Mouse (Mus musculus) layer of hippocampus, adult 9-11 months (tissue): ENCODE results near the gene Syt3.
A peak's percentile ranks its signal among the peaks of the same experiment; 100 is the strongest.

Experiments used
- DNase-seq: peaks from one replicate; pipeline ENCODE4 v3.0.0; 2022

The Syt3 gene

DNA sequence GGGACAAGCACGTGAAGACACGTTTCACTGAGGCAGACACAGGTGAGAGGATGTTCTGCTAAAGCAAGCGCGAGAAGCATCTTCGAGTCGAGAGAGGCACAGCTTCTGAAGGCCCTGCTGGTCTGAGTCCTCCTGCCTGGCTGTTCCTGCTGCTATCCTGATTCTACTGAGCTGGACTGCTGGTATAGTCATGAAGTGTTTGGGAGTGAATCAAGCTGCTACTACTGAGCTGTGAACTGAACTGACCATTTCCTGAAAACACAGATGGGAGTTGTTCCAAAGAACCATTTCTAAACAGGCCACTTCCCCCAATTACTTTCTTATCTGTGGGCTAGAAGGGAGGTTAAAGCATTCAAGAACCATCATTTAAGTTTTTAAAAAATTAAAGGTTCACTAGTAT is 29.4 kb downstream of the Syt3 start:
- no peak for DNase-seq

DNA sequence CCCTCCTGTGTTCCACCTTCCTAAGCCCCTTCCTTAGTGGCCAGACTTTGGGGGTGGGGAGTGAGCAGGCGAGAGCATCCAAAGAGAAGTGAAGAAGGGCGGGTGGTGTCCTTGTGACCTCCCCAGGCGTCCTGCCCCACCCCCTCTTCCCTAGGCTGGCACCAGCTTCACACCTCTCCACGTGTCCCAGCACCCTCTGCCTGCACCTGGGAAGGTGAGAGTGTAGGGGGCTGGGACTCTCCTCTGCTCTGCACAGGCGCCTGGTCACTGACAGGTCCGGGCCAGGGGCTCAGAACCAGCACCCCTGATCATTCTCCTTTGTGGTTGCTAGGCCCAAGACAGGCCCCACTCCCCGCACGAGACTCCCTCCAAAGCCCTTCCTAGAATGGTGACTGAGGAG is 43.8 kb downstream of the Syt3 start:
- DNase-seq: no peak

DNA sequence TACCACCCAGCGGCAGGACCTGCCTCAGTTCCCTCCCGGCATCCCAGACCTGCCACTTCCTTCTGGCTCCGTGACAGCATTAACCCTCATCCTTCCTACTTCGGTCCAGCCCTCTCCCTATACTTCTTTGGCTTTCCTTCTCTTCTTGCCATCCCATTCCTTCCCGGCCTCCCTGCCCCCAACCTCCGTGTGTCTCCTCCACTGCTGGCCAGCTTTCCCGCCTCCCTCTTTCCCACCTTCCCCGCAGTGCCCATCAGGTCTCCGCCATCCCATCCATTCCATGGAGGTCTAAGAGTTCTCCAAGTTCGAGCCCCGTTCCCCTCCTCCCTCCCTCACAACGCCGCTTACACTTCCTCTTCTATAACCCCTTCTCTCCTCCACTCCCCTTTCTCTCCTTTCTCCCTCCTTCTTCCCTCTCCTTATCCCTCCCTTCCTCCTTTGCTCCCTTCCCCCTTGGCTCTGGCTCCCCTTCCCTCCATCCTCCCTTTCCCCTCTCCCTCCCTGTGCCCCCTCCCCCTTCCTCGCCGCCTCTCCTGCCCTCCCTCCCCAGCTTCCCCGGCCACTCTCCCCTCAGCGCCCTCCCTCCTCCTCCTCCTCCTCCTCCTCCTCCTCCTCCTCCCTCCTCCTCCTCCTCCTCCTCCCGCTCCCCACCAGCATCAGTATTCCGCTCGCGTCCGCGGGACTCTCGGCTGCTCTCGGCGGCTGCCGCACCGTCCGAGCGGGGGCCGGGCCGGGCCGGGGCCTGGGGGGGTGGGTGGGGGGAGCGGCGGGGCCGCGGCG is 44.5 kb downstream of the Syt3 start:
- DNase-seq: no peak

DNA sequence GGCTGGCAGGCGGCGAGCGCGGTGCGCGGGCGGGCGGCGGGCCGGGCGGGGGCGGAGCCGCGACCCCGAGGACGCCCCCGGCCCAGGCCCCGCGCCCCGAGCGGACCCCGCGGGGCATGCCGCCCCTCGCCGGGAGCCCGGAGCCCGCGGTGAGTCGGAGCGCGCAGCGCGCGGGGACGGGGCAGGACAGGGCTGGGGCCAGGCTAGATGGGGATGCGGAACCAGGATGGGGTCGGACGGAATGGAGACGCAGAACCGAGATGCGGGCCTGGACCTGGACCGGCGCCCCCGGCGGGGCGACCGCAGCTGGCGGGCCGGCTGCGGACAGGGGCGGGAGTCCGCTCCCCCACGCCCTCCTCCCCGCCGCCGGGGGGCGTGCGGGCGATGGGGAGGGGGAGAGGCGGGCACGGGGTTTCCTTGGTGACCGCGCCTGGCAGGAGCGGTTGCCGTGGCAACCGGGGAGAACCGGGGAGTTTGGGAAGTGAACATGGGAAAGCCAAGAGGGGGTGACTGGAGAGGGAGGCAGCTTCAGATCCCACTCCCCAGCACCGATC is 45.1 kb downstream of the Syt3 start, which contains the start of gene Lrrc4b:
Gene Lrrc4b, plus strand, starts transcription at position 51 of the 554 bp plus-strand sequence.
- peak; percentile 87 for DNase-seq

DNA sequence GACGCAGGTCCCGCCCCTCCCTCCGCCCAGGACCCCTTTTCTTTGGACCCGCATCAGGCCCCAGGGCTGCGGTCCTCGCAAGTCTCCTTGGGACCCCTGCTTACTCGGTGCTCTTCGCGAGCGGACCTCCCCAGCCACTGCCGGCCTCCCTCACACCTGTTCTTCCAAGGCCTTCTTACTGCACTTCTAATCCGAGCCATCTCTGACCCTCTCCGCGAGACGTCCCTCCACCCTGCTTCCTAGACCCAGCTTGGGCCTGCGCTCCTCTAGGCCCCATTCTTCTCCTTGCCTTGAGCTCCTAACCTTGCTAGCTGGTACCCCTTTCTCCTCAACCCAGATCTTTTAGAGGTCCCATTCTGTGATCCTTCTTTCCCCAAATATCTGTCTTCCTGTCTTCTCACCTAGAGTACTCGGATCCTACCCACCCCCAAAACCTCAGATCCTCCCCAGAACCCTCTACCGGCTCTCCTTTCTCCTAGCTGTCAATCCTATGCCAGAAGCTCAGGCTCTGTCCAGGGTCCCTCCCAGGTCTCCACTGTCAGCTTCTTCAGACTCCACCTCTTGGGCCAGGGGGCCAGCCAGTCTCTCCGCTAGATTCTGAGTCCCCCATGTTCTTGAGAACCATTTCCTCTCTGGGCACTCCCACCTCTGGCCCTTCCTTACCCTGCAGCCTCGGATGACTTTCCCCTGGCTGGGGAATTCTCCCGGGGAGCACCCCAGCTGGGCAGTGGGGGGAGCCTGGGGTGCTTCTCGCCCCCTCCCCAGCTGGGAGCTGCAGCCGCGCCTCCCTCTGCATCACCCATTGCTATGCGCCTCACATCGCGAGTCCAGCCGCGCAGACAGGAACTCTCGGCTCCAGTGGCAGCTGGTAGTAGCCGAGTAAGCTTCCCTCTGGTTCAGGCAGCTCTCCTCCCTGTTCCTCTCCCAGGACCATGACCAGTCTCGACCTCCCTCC is 45.9 kb downstream of the Syt3 start:
- no peak for DNase-seq

DNA sequence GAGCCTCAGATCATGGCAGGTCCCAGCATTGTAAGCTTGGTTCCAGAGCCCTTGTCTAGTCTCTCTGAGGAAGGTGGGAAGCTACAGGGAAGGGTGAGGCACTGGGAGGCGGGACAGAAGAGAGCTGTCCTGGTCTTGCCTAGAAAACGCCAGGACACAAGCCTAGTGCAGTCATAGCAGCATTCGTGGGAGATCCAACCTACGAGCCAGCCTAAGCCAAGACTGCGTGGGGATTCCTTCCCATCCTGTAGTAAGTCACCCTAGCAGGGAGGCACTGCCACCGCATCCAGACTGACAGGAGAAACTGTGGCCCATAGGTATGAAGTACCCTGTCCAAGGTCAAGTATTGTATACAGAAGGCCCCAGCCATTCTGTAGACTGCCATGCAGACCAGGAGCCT is 48.6 kb downstream of the Syt3 start:
- no peak for DNase-seq

DNA sequence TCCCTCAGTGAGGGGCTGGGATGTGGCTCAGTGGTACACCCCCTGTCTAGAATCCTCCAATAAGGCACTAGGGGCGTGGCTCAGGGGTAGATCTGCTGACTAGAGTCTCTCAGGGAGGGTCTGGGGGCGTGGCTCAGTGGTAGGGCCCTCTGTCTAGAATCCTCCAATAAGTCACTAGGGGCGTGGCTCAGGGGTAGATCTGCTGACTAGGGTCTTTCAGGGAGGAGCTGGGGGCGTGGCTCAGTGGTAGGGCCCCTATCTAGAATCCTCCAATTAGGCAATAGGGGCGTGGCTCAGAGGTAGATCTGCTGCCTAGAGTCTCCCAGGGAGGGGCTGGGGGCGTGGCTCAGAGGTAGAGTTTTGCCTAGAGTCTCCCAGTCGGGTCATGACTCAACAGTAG is 49.5 kb downstream of the Syt3 start:
- no peak for DNase-seq

DNA sequence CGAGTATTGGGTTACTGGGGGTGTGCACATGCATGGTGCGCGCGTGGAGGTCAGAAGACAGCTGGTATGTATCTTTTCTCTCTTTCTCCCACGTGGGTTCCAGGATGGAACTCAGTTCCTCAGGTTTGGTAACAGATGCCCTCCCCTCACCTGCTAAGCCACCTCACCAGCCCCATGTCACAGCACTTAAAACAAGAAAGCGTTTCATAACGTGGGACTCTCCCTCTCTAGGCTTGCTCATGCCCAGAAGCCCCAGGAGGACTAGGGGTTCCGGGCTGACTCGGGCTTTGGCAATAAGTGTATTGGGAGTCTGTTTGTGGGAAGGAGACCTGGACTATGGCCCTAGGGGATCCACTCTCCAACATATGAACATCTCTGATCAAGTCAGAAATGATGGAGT is 50.2 kb downstream of the Syt3 start:
- DNase-seq: no peak

DNA sequence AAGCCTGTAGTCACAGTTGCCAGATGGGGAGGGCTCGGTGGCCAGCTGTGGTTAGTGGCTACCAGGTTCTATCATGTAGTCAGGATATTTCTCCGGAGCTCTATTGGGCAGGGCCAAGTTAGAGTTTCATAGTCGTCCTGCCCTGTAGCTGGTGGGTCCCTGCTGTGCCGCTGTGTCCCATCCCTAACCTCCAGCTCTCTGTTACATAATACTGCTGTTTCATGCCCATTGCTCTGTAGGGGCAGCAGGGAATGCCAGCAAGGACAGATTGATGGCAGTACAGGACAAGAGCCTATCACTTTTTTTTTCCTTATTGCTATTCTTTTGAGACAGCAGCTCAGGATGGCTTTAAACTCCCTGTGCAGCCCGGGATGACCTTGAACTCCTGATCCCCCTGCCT is 51.9 kb downstream of the Syt3 start:
- no peak for DNase-seq

DNA sequence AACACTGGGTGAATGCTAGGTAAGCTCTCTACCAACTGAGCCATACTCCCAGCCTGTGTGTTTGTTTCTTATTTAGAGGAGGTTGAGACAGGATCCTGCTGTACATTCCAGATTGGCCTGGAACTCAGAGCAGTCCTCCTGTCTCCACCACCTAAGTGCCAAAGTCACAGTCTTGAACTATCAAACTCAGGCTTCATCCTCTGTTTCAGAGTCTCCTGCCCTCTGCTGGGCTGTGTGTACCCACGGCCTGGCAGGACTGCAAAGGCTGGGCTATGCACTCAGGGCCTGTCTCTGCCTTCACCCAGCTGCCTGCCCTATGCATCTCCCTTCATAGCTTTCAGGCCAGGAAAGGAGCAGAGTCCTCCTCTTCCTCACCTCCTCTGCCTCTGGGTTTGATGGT is 52.4 kb downstream of the Syt3 start:
- DNase-seq: no peak

DNA sequence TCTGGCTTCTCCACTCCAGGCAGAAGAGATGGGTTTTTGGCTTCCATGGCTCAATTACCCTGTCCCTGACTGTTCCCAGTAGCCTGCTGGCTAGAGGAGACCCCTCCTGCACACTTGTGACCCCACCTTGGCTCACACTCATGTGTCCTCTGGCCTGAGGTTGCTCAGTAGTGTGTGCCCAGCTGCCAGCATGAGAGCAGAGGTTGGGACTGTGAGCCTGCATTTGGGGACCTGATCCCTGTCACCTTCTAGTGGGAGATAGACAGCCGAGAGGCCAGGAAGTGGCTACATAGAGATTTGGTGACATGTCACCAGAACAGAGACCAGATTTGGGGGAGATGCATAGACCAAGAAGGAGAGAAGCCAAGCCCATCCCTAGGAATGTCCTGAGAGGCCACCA is 53.3 kb downstream of the Syt3 start:
- no peak for DNase-seq

DNA sequence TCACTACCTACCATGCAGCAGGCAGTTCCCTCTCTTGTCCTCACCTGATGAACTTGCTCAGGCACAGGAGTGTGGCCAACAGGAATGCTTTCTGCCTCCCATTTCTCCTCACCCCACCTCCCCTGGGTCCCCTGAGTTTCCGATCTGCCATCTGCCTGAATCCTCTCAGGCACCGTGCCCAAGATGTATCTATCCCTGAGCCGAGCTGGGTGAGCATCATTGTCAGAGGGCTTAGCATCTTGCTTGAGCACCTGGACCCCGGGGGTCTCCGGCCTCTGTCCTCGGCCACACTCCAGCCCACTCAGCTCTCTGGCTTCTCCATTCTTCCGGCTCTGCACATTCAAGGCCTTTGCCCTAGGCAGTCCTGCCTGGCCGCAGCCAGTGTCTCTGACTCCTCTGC is 54.0 kb downstream of the Syt3 start:
- DNase-seq: no peak

DNA sequence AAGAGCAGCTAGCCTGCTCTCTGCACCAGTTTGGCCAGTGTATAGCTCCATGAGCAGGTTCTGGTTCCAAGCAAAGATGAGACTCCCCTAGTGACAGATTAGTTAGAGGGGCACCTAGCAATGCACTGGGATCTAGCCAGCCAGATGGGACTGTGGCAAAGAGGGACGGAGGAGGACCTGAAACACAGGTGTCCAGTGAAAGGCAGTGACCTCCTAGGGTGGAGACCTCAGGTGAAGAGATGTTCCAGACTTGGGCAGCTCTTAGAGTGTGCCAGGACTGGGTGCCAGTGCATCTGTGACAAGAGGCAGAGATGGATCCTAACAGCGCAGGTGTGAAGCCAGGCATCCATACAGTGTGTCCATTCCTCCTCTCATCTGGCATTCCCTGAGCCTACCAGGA is 55.8 kb downstream of the Syt3 start:
- DNase-seq: no peak

DNA sequence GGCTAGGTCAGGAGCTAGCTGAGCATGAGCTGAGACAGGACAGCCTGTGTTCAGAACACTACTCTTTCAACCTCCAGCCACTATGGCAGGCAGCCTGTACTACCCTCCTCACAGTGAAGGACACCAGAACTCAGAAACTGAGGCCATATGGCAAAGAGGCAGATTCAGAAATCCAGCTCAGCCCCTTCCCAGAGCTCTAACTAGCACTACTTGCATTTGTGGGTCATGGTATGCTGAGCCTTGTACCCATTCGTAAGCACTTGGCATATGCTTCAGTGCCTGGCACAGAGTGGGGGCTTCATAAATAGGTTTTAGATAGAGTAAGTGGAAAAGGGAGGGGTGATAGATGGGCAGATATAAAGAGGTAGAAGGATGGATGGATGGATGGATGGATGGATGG is 56.6 kb downstream of the Syt3 start:
- no peak for DNase-seq

DNA sequence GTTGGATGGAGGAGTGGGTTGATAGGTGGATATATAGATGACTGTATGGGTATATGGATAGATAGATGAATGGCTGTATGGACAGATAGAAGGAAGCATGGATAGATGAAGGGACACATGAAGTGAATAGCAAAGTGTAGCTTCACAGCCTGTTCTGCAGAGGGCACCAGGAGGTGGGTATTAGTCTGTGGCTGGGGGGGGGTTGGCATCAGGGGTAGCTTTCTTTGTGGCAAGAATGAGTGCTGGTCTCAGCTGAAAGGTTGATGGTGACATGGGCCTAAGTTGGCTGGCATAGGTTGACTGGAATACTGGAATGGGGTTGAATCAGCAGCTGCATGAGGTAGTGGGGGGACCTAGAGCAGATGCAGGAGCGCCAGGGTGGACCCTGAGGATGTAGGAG is 57.3 kb downstream of the Syt3 start:
- DNase-seq: no peak

DNA sequence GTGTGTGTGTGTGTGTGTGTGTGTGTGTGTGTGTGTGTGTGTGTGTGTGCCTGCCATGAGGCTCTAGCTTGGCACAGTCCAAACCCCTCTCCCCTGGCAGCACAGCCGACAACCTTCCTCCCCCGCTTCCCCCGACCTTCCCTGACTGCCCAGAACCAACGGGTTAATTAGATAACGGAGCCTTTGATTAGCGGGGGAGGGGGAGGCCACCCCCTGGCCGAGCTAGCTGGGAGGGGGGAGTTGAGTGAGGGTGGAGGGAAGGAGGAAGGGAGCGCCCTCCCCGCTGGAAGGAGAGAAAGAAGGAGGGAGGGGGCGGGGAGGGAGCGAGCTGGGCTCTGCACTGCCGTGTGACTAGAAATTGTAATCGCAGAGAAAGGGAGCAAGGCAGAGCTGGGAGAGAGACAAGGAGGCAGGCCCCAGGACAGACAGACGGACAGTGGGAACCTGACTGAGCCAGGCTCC is 57.8 kb downstream of the Syt3 start:
- peak; percentile 79 for DNase-seq

DNA sequence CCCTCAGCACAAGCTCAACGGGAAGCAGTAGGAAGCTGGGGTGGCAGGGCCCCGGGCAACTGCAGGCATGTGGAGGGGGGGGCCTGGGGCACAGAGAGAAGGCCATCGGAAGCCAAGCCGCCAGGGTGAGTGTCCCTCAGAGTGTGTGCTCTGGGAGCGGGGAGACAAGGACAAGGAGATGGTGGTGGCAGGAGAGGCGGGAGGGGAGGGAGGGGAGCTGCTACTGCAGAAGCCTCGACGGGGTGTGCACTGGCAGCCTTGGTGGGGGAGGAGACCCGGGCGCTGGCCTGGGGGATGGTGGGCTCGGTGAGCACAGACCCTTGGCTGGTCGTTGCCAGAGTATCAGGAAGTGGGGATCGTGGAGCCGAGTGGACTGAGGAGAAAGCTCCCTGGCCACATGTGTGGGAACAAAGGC is 58.5 kb downstream of the Syt3 start:
- no peak for DNase-seq

DNA sequence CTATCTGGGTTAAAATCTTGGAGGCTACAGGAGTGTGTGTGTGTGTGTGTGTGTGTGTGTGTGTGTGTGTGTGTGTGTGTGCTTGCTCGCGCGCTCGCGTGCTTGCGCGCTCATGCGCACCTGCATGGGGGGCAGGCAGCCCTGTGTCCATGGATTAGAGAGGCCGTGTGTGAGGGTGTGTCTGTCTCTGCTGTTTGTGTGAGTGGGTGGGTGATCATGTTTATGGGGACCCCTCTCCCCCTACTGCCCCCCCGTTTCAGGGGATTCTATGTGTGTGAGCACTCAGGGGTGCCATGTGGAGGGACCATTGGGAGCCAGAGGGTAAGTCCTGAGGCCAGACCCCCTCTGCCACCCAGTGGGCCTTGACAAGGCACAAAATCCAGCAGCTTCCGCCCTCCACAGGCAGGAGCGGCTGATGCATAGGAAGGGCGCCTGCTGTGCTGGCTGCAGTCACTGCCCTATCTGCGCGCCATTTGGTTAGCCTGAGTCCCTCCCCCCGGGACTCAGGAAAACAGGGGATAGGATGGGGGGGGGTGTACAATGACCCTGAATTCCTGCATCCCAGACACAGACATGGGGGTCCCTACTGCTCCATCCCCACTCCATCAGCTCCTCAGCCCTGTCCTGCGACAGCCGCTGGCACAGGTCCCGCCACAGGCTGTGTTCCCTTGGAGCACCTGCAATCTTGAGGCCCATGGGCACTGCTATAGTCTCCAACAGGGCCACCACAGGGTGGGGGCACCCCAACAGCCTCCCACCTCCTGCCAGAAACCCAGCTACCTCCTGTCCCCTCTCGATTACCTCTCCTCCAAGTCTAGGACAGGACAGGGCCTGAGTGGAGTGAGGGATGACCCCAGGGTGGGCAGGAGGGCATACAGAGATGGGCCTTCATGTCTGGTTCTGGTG is 59.6 kb downstream of the Syt3 start:
- no peak for DNase-seq

DNA sequence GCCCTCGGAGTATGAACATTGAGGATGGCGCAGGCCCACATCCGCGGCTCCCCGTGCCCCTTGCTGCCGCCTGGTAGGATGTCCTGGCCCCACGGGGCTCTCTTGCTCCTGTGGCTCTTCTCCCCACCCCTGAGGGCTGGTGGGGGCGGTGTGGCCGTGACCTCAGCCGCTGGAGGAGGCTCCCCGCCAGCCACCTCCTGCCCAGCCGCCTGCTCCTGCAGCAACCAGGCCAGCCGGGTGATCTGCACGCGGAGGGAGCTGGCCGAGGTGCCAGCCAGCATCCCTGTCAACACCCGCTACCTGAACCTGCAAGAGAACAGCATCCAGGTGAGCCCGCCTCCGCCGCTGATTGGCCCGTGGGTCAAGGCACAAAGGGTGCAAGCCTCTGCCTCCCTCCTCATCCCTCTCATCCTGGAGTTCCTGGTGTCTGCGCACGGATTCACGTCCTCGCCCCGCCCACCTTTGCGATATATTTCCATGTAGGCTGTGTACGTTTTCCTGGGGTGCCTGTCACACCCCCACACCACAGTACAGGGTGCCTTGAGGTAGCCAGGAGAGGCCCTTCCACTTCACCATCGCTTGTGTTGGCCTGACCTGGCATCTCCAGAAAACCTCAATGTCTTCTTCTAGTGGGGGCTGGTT is 61.1 kb downstream of the Syt3 start:
- DNase-seq: no peak

DNA sequence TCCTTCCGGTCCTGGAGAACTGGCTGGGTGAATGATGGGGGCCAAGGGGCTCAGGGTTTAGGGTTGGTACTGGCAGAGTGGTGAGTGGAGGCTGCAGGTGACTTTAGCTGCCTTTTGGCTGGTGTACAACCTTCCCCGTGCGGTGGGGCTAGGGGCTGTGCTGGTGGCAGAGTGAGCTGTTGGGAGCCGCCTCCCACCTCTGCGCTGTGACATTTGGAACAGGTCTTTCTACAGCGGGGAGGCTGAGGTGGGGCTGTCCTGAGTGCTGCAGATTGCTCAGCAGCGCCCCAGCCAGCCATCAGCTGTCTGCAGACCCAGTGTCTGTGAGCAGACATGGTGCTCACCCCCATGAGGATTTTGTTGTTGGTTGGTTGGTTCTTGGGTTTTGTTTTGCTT is 61.6 kb downstream of the Syt3 start:
- DNase-seq: no peak

DNA sequence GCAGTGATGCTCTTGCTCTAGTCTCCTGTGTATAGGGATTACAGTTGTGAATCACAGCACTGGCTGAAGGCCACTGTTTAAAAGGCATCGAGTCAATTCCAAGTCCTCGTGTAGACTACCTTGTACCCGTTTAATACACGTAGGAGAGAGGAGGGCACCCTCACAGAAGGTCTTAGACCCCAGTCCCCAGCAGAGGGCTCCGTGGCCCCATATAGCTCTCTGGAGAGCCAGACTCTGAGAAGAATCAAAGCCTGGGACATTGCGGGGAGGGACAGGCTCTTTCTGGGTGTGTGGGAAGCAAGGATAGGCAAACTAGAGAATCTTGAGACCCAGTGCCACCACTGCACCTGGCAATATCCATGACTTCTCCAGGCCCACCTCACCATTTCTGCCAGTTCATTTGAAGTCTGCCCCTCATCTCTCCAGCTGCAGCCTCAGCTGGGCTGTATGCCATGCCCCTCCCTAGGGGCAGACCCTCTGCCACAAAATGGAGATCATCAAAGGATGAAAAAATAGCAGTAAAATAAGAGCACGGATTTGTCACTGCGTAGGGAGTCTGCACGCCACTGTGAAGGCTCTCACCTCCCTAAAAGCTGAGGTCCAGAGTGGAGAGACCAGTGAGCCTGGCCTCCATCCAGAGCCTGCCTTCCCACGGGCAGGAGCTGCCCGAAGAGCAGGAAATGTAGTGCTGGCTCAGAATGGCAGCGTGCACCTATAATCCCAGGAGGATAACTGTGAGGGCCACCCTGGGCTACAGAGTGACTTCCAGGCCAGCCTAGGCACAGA is 62.4 kb downstream of the Syt3 start:
- no peak for DNase-seq
